Mouse (Mus musculus) limb, embryonic 11.5 days (tissue): ENCODE results near the gene Gcnt7. TPM values are rescaled to one million over a fixed set of nuclear protein-coding genes. Genes with fewer than 3 reads are reported as not detected.

Source experiments
- ATAC-seq: fragments of 200-750 bp; cut with Nextera tagmentation; 2 replicates; pipeline ENCODE4 v1.8.0; 2017; ENCODE audit warnings: low read depth; ENCODE audit not compliant: insufficient number of reproducible peaks, low FRiP score, low TSS enrichment
- DNase-seq: peaks from one replicate; pipeline ENCODE4 v3.0.0-alpha.2; 2015; ENCODE audit warnings: low spot score
- H3K27ac ChIP-seq: fragments of 300-500 bp; sonication (generic); replicated peaks from 2 replicates; pipeline ENCODE4 v1.5.1; 2014; ENCODE audit warnings: low read depth, mild to moderate bottlenecking, low read length
- H3K27me3 ChIP-seq: fragments of 300-500 bp; sonication (generic); 2 replicates; pipeline ENCODE4 v1.6.1; 2014; ENCODE audit warnings: mild to moderate bottlenecking, low read length, mixed read lengths; ENCODE audit not compliant: control insufficient read depth, insufficient read depth
- H3K36me3 ChIP-seq: fragments of 300-500 bp; sonication (generic); 2 replicates; pipeline ENCODE4 v1.6.1; 2014; ENCODE audit warnings: mild to moderate bottlenecking, low read length, moderate library complexity, mixed read lengths; ENCODE audit not compliant: control insufficient read depth, insufficient read depth
- H3K4me1 ChIP-seq: fragments of 300-500 bp; sonication (generic); 2 replicates; pipeline ENCODE4 v1.6.1; 2014; ENCODE audit warnings: low read length, mixed read lengths; ENCODE audit not compliant: control insufficient read depth, insufficient read depth
- H3K4me2 ChIP-seq: fragments of 300-500 bp; sonication (generic); 2 replicates; pipeline ENCODE4 v1.6.1; 2014; ENCODE audit warnings: low read depth, mild to moderate bottlenecking, moderate library complexity; ENCODE audit not compliant: severe bottlenecking
- H3K4me3 ChIP-seq: fragments of 300-500 bp; sonication (generic); 2 replicates; pipeline ENCODE4 v1.5.1; 2014; ENCODE audit warnings: low read depth, low read length
- H3K9ac ChIP-seq: fragments of 300-500 bp; sonication (generic); 2 replicates; pipeline ENCODE4 v1.6.1; 2014; ENCODE audit warnings: mild to moderate bottlenecking, low read length
- H3K9me3 ChIP-seq: fragments of 300-500 bp; sonication (generic); 2 replicates; pipeline ENCODE4 v1.6.1; 2016; ENCODE audit warnings: low read length; ENCODE audit not compliant: control insufficient read depth
- WGBS: fragments of 180-500 bp; shearing (Covaris S2); extraction: QIAGEN DNeasy Blood & Tissue Kit; methylation state at CpG from one replicate; pipeline ENCODE4 v1.1.7; 2014; 5-methylcytosine and 5-hydroxymethylcytosine counted together
- polyA plus RNA-seq: library from polyadenylated mRNA; unstranded; fragments of >200 nt; fragmentation: Nextera tagmentation; extraction: Ambion mirVana; gene quantifications from 2 replicates; pipeline ENCODE4 v1.2.1, GENCODE M21; 2014

Gcnt7 gene
- polyA plus RNA-seq, 1 experiment from 2014 or later, result 0.56 TPM

DNA sequence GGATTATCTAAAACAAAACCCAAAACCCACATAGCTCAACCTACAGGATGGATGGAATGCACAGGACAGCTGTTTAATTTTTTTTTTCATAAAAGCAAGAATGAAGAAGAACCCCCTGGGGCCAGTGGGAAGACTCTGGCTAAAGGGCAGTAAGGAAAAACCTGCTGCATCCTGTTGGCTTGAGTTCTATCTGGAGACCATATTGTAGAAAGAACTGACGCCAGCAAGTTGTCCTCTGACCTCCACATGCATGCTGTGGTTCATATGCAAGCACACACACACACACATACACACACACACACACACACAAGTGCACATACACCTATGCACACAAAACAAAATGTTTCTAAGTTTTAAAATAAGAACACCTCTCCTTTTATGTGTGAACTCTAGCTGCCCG is 47.7 kb downstream of the Gcnt7 start:
- Histone ChIP-seq H3K4me3 (no peak overlapping the region), H3K4me2 (no peak overlapping the region), H3K27me3 (no peaks in the 10 kb centered on the region), H3K9ac (no peak overlapping the region), H3K27ac (no peak overlapping the region), H3K4me1 (no peaks in the 10 kb centered on the region), H3K36me3 (no peaks in the 10 kb centered on the region), H3K9me3 (no peaks in the 10 kb centered on the region)
- no peak for DNase-seq
- ATAC-seq, result no peak
- WGBS, result 74% methylated on average over 2 of the region's 2 CpGs

DNA sequence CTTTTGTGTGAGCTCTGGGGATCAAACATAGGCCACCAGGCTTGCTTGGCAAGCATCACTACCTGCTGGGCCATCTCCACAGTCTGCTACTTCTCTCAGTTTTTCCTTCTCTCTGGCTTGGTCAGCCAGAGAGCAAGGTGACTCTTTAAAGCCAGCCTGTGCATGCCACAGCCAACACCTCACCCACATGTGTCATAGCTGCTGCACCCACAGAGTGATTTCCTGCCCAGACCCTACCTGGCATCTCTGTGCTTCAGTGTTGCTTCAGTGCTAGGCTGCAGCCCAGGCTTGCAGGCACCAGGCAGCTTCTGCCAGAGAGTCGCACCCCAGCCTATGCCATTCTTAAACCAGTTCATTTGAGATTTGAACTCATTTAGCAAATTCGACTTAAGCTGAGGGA is 50.9 kb downstream of the Gcnt7 start:
- ATAC-seq (no peak), DNase-seq (no peak)
- H3K9ac ChIP-seq, result no peak overlapping the region
- no peak overlapping the region for H3K4me2 ChIP-seq
- no peaks in the 10 kb centered on the region for H3K4me1 ChIP-seq
- 70% methylated on average over 2 of the region's 2 CpGs for WGBS
- H3K36me3 ChIP-seq, result no peaks in the 10 kb centered on the region
- H3K4me3 ChIP-seq, result no peak overlapping the region
- H3K27ac ChIP-seq, result no peak overlapping the region
- no peaks in the 10 kb centered on the region for H3K9me3 ChIP-seq
- no peaks in the 10 kb centered on the region for H3K27me3 ChIP-seq

DNA sequence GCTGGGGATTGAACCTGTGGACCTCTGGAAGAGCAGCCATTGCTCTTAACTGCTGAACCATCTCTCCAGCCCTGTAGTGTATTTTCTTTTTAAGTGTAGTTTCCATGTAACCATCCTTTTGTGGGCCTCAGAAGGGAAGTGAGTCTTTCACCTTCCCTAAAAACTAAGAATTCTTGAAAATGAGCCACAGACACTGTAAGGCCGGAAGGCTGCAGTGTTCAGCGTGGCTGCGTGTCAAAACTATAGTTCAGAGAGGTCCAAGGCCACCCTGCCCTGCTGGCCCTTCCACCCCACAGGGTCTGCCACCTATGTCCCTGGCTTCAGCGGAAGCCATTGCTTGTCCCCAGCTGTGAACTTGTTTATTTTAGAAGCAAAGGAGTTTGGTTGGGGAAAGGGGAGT is 52.2 kb downstream of the Gcnt7 start:
- H3K4me3 ChIP-seq, result no peak overlapping the region
- H3K4me1 ChIP-seq, result no peaks in the 10 kb centered on the region
- ATAC-seq, result no peak
- 82% methylated on average over 4 of the region's 4 CpGs for WGBS
- H3K4me2 ChIP-seq, result no peak overlapping the region
- no peaks in the 10 kb centered on the region for H3K9me3 ChIP-seq
- DNase-seq, result no peak
- no peaks in the 10 kb centered on the region for H3K36me3 ChIP-seq
- H3K9ac ChIP-seq, result no peak overlapping the region
- no peak overlapping the region for H3K27ac ChIP-seq
- no peaks in the 10 kb centered on the region for H3K27me3 ChIP-seq

DNA sequence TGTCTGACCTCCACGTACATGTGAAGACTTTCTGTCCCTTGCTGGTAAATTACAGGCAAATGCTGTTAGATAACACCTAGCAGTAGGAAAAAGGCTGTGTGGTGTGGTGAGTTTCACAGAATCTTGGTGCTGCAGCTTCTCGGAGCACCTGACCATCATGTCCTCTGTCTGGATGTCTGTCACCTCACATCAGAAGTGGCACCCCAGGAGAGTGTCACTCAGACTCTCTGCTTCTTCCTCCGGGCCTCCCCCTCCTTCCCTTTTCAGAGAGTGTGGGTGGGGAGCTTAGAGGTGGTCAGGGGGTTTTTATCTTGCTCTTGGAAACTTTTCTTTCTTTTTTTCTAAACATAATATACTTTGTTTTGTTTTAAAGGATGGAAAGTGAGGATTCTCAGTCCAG is 53.4 kb downstream of the Gcnt7 start:
- DNase-seq (no peak), ATAC-seq (no peak)
- H3K27ac ChIP-seq, result no peak overlapping the region
- no peak overlapping the region for H3K9ac ChIP-seq
- H3K4me2 ChIP-seq, result no peak overlapping the region
- no peaks in the 10 kb centered on the region for H3K9me3 ChIP-seq
- no peaks in the 10 kb centered on the region for H3K4me1 ChIP-seq
- no peak overlapping the region for H3K4me3 ChIP-seq
- no peaks in the 10 kb centered on the region for H3K27me3 ChIP-seq
- WGBS, result 59% methylated on average over 3 of the region's 3 CpGs
- no peaks in the 10 kb centered on the region for H3K36me3 ChIP-seq

DNA sequence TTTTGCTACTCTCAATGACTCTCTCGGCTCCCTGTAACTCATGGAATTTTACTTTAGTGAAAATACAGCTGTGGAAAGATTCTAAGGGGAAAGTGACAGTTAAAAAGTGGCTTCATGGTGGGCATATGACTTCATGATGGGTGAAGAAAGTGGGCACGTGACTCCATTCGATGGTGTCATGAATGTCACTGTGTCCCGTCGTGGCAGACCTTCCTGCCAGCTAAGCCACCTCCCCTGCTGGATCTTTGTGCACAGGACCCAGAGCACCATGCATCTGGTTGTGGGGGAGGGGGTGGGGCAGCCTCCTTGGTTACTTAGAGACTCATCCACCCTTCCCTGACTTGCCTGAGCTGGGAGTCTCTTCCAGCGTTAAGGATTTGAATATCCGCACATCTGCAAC is 54.2 kb downstream of the Gcnt7 start:
- no peaks in the 10 kb centered on the region for H3K4me1 ChIP-seq
- WGBS, result 62% methylated on average over 7 of the region's 7 CpGs
- H3K9me3 ChIP-seq, result no peaks in the 10 kb centered on the region
- no peak overlapping the region for H3K9ac ChIP-seq
- no peak overlapping the region for H3K4me2 ChIP-seq
- ATAC-seq (no peak), DNase-seq (no peak)
- no peak overlapping the region for H3K4me3 ChIP-seq
- H3K36me3 ChIP-seq, result no peaks in the 10 kb centered on the region
- no peak overlapping the region for H3K27ac ChIP-seq
- no peaks in the 10 kb centered on the region for H3K27me3 ChIP-seq

DNA sequence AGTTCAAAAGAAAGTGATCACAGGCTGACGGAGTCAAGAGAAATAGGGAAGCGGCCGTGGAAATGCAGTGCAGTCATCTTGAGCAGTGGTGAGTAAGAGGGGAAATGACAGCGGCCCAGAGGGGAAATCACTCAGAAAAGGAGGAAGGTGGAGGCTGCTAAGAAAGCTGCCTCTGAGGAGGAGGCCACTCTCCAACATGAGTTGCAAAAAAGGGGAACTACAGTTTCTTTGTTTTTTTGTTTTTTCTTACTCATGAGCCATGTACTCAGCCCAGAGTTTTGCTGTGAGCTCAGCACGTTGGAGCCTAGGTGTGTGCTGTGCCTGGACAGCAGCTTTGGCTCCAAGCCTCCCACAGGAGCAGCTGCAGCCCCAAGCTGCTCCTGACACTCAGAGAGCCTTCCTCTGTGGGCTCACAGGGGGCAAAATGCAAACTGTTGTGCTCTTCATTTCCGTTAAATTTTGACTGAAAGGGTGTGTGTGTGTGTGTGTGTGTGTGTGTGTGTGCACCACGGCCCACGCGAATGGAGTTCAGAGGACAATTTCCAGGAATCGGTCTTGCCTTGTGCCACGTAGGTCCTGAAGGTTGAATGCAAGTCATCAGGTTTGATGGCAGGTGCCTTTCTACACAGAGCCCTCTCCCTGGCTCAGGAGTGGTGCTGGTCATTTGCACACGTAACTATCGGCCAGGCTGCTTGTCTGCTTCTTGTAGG is 57.1 kb downstream of the Gcnt7 start:
- H3K4me2 ChIP-seq, result no peak overlapping the region
- no peaks in the 10 kb centered on the region for H3K9me3 ChIP-seq
- DNase-seq, result no peak
- H3K4me3 ChIP-seq, result no peak overlapping the region
- no peaks in the 10 kb centered on the region for H3K36me3 ChIP-seq
- 73% methylated on average over 13 of the region's 13 CpGs for WGBS
- H3K27ac ChIP-seq, result no peak overlapping the region
- no peak for ATAC-seq
- no peak overlapping the region for H3K9ac ChIP-seq
- H3K4me1 ChIP-seq, result no peaks in the 10 kb centered on the region
- H3K27me3 ChIP-seq, result no peaks in the 10 kb centered on the region

Other genes starting within 250 kb of the Gcnt7 start
- gene Mc3r, start 210.1 kb downstream of the Gcnt7 start, polyA plus RNA-seq, result not detected in 2 replicates
- 14.9 and 15.9 TPM in 2 replicates for gene Fam210b, start 113.0 kb downstream of the Gcnt7 start, polyA plus RNA-seq
- 219 and 224 TPM in 2 replicates for gene Aurka, start 88.1 kb downstream of the Gcnt7 start, polyA plus RNA-seq
- gene Cstf1, start 87.9 kb downstream of the Gcnt7 start, polyA plus RNA-seq, result 52.1 and 60.3 TPM in 2 replicates
- 0.11 and 0.35 TPM in 2 replicates for gene Cass4, start 64.8 kb downstream of the Gcnt7 start, polyA plus RNA-seq
- gene Rtf2, start 18.0 kb downstream of the Gcnt7 start, polyA plus RNA-seq, result 74.6 and 78.9 TPM in 2 replicates
- gene Fam209, start 13.9 kb upstream of the Gcnt7 start, polyA plus RNA-seq, result not detected in 2 replicates
- gene Tfap2c, start 91.0 kb upstream of the Gcnt7 start, polyA plus RNA-seq, result 5.9 and 7.6 TPM in 2 replicates